Mouse (Mus musculus) hematopoietic stem cell, adult 5-6 weeks (primary cell): ENCODE data around the gene Fndc8. TPM values are rescaled to one million over a fixed set of nuclear protein-coding genes. Genes with fewer than 3 reads are reported as not detected.
"Not testable (repeated sequence)": the region's sequence is repeated elsewhere in the genome, so short reads cannot be mapped to it uniquely, and the experiment has no call there.

Source experiments
- ATAC-seq, 2 experiments: fragments of 125-278 bp in 1 of 2; replicated peaks in 1 of 2; 2 replicates each; pipeline ENCODE4 v1.8.0; 2016 to 2017; ENCODE audit warnings: inconsistent platforms in 2 of 2, mild to moderate bottlenecking in 2 of 2, moderate number of reproducible peaks in 2 of 2, low read depth in 1 of 2, moderate TSS enrichment in 1 of 2; ENCODE audit not compliant: low FRiP score in 2 of 2, poor library complexity in 2 of 2, severe bottlenecking in 2 of 2, insufficient read depth in 1 of 2, low TSS enrichment in 1 of 2
- total RNA-seq: library from RNA; stranded (forward); fragments of 172-1452, 232-1000 nt; gene quantifications from 2 replicates; pipeline ENCODE4 v1.2.3, GENCODE M21; 2017

The Fndc8 gene
- total RNA-seq, 1 experiment from 2014 or later, result not detected

GRCm38 (mm10) chr11:82901606-82902310, 9.8 kb downstream of the Fndc8 start:
- no peak for ATAC-seq

GRCm38 (mm10) chr11:82904952-82905351, 13.0 kb downstream of the Fndc8 start:
- no peak for ATAC-seq

- ATAC-seq, result no peak
Observed at GRCm38 (mm10) chr11:82905816-82906215, 13.9 kb downstream of the Fndc8 start.

GRCm38 (mm10) chr11:82907651-82908607, 16.0 kb downstream of the Fndc8 start, which contains the start of gene Nle1:
TSS of gene Nle1 (minus strand) at chr11:82908411.
- ATAC-seq, result peak; percentile 75 to 88

- no peak for ATAC-seq
Observed at GRCm38 (mm10) chr11:82908608-82908989, 16.7 kb downstream of the Fndc8 start.

GRCm38 (mm10) chr11:82910250-82910649, 18.3 kb downstream of the Fndc8 start, which contains the start of gene Unc45b:
TSS of gene Unc45b (plus strand) at chr11:82910550.
- no peak for ATAC-seq

GRCm38 (mm10) chr11:82910679-82911389, 18.9 kb downstream of the Fndc8 start:
- ATAC-seq, result no peak

- peak; percentile 72 to 80 for ATAC-seq
Observed at GRCm38 (mm10) chr11:82914711-82915352, 22.9 kb downstream of the Fndc8 start.

GRCm38 (mm10) chr11:82920768-82921167, 28.8 kb downstream of the Fndc8 start:
- ATAC-seq, result no peak

GRCm38 (mm10) chr11:82921691-82922090, 29.8 kb downstream of the Fndc8 start:
- ATAC-seq, result no peak

GRCm38 (mm10) chr11:82923910-82924309, 32.0 kb downstream of the Fndc8 start:
- ATAC-seq, result not testable (repeated sequence)

GRCm38 (mm10) chr11:82928897-82929632, 37.1 kb downstream of the Fndc8 start:
- ATAC-seq, result peak; percentile 16 to 27; a peak in 1 of 4 replicates

GRCm38 (mm10) chr11:82929633-82929950, 37.7 kb downstream of the Fndc8 start:
- ATAC-seq, result no peak

- ATAC-seq, result not testable (repeated sequence)
Observed at GRCm38 (mm10) chr11:82930391-82930955, 38.5 kb downstream of the Fndc8 start.

- not testable (repeated sequence) for ATAC-seq
Observed at GRCm38 (mm10) chr11:82931161-82931560, 39.2 kb downstream of the Fndc8 start.

- not testable (repeated sequence) for ATAC-seq
Observed at GRCm38 (mm10) chr11:82931671-82932450, 39.9 kb downstream of the Fndc8 start.
